Mouse (Mus musculus): ENCODE data around the gene Cdc40. TPM values are rescaled to one million over a fixed set of nuclear protein-coding genes. Genes with fewer than 3 reads are reported as not detected.

Cdc40 gene
- polyA plus RNA-seq, 1 experiment, result 12.5 TPM

GRCm38 (mm10) chr10:40906131-40906530 is 23.0 kb upstream of the Cdc40 start:
- no peaks in the 10 kb centered on the region for H3K27me3 ChIP-seq (ENCODE audit: control insufficient read depth, insufficient read depth, low read length)
- 89% methylated on average over 1 of the region's 1 CpGs for WGBS
- no peak overlapping the region for H3K27ac ChIP-seq (ENCODE audit: insufficient read depth, low read depth, low read length)
- TF ChIP-seq POLR2A (IDR thresholded peaks at IDR 0.05; ENCODE audit: low read depth, low read length), result no peak
- TF ChIP-seq CTCF (IDR thresholded peaks at IDR 0.05; ENCODE audit: extremely low read depth, insufficient read length, insufficient replicate concordance, low read depth, low read length), result no peak
- H3K36me3 ChIP-seq (ENCODE audit: control insufficient read depth, insufficient read depth, low read length), result no peaks in the 10 kb centered on the region
- no peaks in the 10 kb centered on the region for H3K4me1 ChIP-seq (ENCODE audit: control insufficient read depth, insufficient read depth, insufficient read length, low read length)
- no peak overlapping the region for H3K4me3 ChIP-seq (ENCODE audit: low read depth, low read length)

GRCm38 (mm10) chr10:40901786-40902185 is 18.7 kb upstream of the Cdc40 start:
- Histone ChIP-seq H3K4me1 (ENCODE audit: control insufficient read depth, insufficient read depth, insufficient read length, low read length) (no peaks in the 10 kb centered on the region), H3K27ac (ENCODE audit: insufficient read depth, low read depth, low read length) (no peak overlapping the region), H3K4me3 (ENCODE audit: low read depth, low read length) (no peak overlapping the region), H3K27me3 (ENCODE audit: control insufficient read depth, insufficient read depth, low read length) (no peaks in the 10 kb centered on the region), H3K36me3 (ENCODE audit: control insufficient read depth, insufficient read depth, low read length) (no peaks in the 10 kb centered on the region)
- WGBS, result 73% methylated on average over 4 of the region's 4 CpGs
- TF ChIP-seq CTCF (IDR thresholded peaks at IDR 0.05; ENCODE audit: extremely low read depth, insufficient read length, insufficient replicate concordance, low read depth, low read length), result no peak
- TF ChIP-seq POLR2A (IDR thresholded peaks at IDR 0.05; ENCODE audit: low read depth, low read length), result no peak

GRCm38 (mm10) chr10:40896656-40897055 is 13.5 kb upstream of the Cdc40 start:
- TF ChIP-seq CTCF (IDR thresholded peaks at IDR 0.05; ENCODE audit: extremely low read depth, insufficient read length, insufficient replicate concordance, low read depth, low read length) (no peak), POLR2A (IDR thresholded peaks at IDR 0.05; ENCODE audit: low read depth, low read length) (no peak)
- H3K27ac ChIP-seq (ENCODE audit: insufficient read depth, low read depth, low read length), result no peak overlapping the region
- H3K4me1 ChIP-seq (ENCODE audit: control insufficient read depth, insufficient read depth, insufficient read length, low read length), result no peaks in the 10 kb centered on the region
- no peaks in the 10 kb centered on the region for H3K27me3 ChIP-seq (ENCODE audit: control insufficient read depth, insufficient read depth, low read length)
- 68% methylated on average over 5 of the region's 5 CpGs for WGBS
- no peak overlapping the region for H3K4me3 ChIP-seq (ENCODE audit: low read depth, low read length)
- H3K36me3 ChIP-seq (ENCODE audit: control insufficient read depth, insufficient read depth, low read length), result no peaks in the 10 kb centered on the region

- Histone ChIP-seq H3K27me3 (ENCODE audit: control insufficient read depth, insufficient read depth, low read length) (no peaks in the 10 kb centered on the region), H3K27ac (ENCODE audit: insufficient read depth, low read depth, low read length) (no peak overlapping the region), H3K4me3 (ENCODE audit: low read depth, low read length) (no peak overlapping the region), H3K36me3 (ENCODE audit: control insufficient read depth, insufficient read depth, low read length) (no peaks in the 10 kb centered on the region), H3K4me1 (ENCODE audit: control insufficient read depth, insufficient read depth, insufficient read length, low read length) (no peaks in the 10 kb centered on the region)
- TF ChIP-seq POLR2A (IDR thresholded peaks at IDR 0.05; ENCODE audit: low read depth, low read length) (no peak), CTCF (IDR thresholded peaks at IDR 0.05; ENCODE audit: extremely low read depth, insufficient read length, insufficient replicate concordance, low read depth, low read length) (no peak)
- WGBS, result 91% methylated on average over 12 of the region's 12 CpGs
Measured at GRCm38 (mm10) chr10:40895765-40896164, 12.7 kb upstream of the Cdc40 start.

DNA sequence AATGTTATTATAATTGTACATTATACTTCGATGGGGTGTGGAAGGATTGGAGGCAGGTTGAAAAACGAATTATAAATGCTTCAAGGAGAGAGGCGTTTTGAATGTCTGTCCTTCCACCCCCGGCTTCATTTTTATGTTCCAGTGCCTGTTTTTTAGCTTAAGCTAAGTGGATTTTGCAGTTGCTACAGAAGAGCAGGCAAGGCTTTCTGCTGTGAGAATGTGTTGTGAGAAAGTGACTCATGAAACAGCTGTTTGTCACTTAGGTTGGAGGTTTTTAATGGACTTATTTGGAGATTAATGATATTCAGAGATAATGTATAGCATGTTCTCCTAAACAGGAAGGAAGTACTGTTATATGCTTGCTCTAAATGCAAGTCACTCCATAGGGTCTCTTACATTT is 6.0 kb upstream of the Cdc40 start:
- Histone ChIP-seq H3K27me3 (ENCODE audit: control insufficient read depth, insufficient read depth, low read length) (peaks cover 4% of the 10 kb centered on the region), H3K36me3 (ENCODE audit: control insufficient read depth, insufficient read depth, low read length) (no peaks in the 10 kb centered on the region), H3K4me1 (ENCODE audit: control insufficient read depth, insufficient read depth, insufficient read length, low read length) (no peaks in the 10 kb centered on the region), H3K4me3 (ENCODE audit: low read depth, low read length) (no peak overlapping the region), H3K27ac (ENCODE audit: insufficient read depth, low read depth, low read length) (no peak overlapping the region)
- 80% methylated on average over 4 of the region's 4 CpGs for whole genome bisulfite sequencing
- TF ChIP-seq CTCF (IDR thresholded peaks at IDR 0.05; ENCODE audit: extremely low read depth, insufficient read length, insufficient replicate concordance, low read depth, low read length) (no peak), POLR2A (IDR thresholded peaks at IDR 0.05; ENCODE audit: low read depth, low read length) (no peak)

- TF ChIP-seq CTCF (IDR thresholded peaks at IDR 0.05; ENCODE audit: extremely low read depth, insufficient read length, insufficient replicate concordance, low read depth, low read length) (no peak), POLR2A (IDR thresholded peaks at IDR 0.05; ENCODE audit: low read depth, low read length) (no peak)
- H3K4me1 ChIP-seq (ENCODE audit: control insufficient read depth, insufficient read depth, insufficient read length, low read length), result no peaks in the 10 kb centered on the region
- no peak overlapping the region for H3K4me3 ChIP-seq (ENCODE audit: low read depth, low read length)
- no peak overlapping the region for H3K27ac ChIP-seq (ENCODE audit: insufficient read depth, low read depth, low read length)
- peaks cover 13% of the 10 kb centered on the region for H3K27me3 ChIP-seq (ENCODE audit: control insufficient read depth, insufficient read depth, low read length)
- H3K36me3 ChIP-seq (ENCODE audit: control insufficient read depth, insufficient read depth, low read length), result no peaks in the 10 kb centered on the region
- 88% methylated on average over 2 of the region's 2 CpGs for WGBS
Measured at GRCm38 (mm10) chr10:40887316-40887715, 4.2 kb upstream of the Cdc40 start.

- TF ChIP-seq CTCF (IDR thresholded peaks at IDR 0.05; ENCODE audit: extremely low read depth, insufficient read length, insufficient replicate concordance, low read depth, low read length) (no peak), POLR2A (IDR thresholded peaks at IDR 0.05; ENCODE audit: low read depth, low read length) (no peak)
- Histone ChIP-seq H3K27ac (ENCODE audit: insufficient read depth, low read depth, low read length) (no peak overlapping the region), H3K36me3 (ENCODE audit: control insufficient read depth, insufficient read depth, low read length) (no peaks in the 10 kb centered on the region), H3K4me1 (ENCODE audit: control insufficient read depth, insufficient read depth, insufficient read length, low read length) (no peaks in the 10 kb centered on the region), H3K27me3 (ENCODE audit: control insufficient read depth, insufficient read depth, low read length) (peaks cover 13% of the 10 kb centered on the region), H3K4me3 (ENCODE audit: low read depth, low read length) (no peak overlapping the region)
- WGBS, result 86% methylated on average over 7 of the region's 7 CpGs
Measured at GRCm38 (mm10) chr10:40885432-40885831, 2.3 kb upstream of the Cdc40 start.
